Mouse (Mus musculus): ENCODE data around the gene Itga3.

The Itga3 gene

GRCm38 (mm10) chr11:95076536-95077111, at the start of gene Itga3:
Itga3 (minus strand) TSS chr11:95076801.
- WGBS: 2% methylated on average over 49 of the region's 51 CpGs

GRCm38 (mm10) chr11:95125366-95125948, 48.9 kb upstream of the Itga3 start:
- 63% methylated on average over 7 of the region's 7 CpGs for whole genome bisulfite sequencing

GRCm38 (mm10) chr11:95122100-95122489, 45.5 kb upstream of the Itga3 start:
- 59% methylated on average over 6 of the region's 6 CpGs for WGBS

GRCm38 (mm10) chr11:95121161-95122099, 44.8 kb upstream of the Itga3 start:
- 4% methylated on average over 63 of the region's 63 CpGs for whole genome bisulfite sequencing

GRCm38 (mm10) chr11:95120633-95121020, 44.0 kb upstream of the Itga3 start:
- 3% methylated on average over 21 of the region's 21 CpGs for WGBS

GRCm38 (mm10) chr11:95119990-95120632, 43.5 kb upstream of the Itga3 start, which contains the start of gene Dlx3:
Dlx3 (plus strand) TSS chr11:95120119.
- WGBS: 2% methylated on average over 55 of the region's 55 CpGs

- 12% methylated on average over 8 of the region's 8 CpGs for WGBS
These were observed 41.9 kb upstream of the Itga3 start for GRCm38 (mm10) chr11:95118505-95118904.

GRCm38 (mm10) chr11:95117030-95117429, 40.4 kb upstream of the Itga3 start:
- WGBS: 2% methylated on average over 6 of the region's 6 CpGs

GRCm38 (mm10) chr11:95110081-95110480, 33.5 kb upstream of the Itga3 start:
- 83% methylated on average over 7 of the region's 7 CpGs for WGBS

- WGBS: 92% methylated on average over 2 of the region's 2 CpGs
These were observed 32.4 kb upstream of the Itga3 start for GRCm38 (mm10) chr11:95109000-95109399.

GRCm38 (mm10) chr11:95106440-95107236, 30.0 kb upstream of the Itga3 start:
- 30% methylated on average over 23 of the region's 23 CpGs for WGBS

- WGBS: 19% methylated on average over 25 of the region's 25 CpGs
These were observed 28.8 kb upstream of the Itga3 start for GRCm38 (mm10) chr11:95105274-95105874.

- WGBS: 77% methylated on average over 6 of the region's 6 CpGs
These were observed 27.7 kb upstream of the Itga3 start for GRCm38 (mm10) chr11:95104266-95104665.

- 78% methylated on average over 19 of the region's 19 CpGs for WGBS
These were observed 25.7 kb upstream of the Itga3 start for GRCm38 (mm10) chr11:95102161-95102904.

- WGBS: 60% methylated on average over 16 of the region's 16 CpGs
These were observed 24.6 kb upstream of the Itga3 start for GRCm38 (mm10) chr11:95101071-95101788.

- WGBS: 83% methylated on average over 3 of the region's 3 CpGs
These were observed 23.8 kb upstream of the Itga3 start for GRCm38 (mm10) chr11:95100393-95100792.

- 84% methylated on average over 5 of the region's 5 CpGs for WGBS
These were observed 21.9 kb upstream of the Itga3 start for GRCm38 (mm10) chr11:95098346-95099095.

GRCm38 (mm10) chr11:95097889-95098288, 21.3 kb upstream of the Itga3 start:
- WGBS: 69% methylated on average over 6 of the region's 6 CpGs
